Mouse (Mus musculus) kidney, adult 2 months (tissue): ENCODE data around the gene Stk39. TPM values are rescaled to one million over a fixed set of nuclear protein-coding genes. Genes with fewer than 3 reads are reported as not detected.
A peak's percentile ranks its signal among the peaks of the same experiment; 100 is the strongest.

Source experiments
- DNase-seq: peaks from one replicate; pipeline ENCODE4 v3.0.0; 2021
- H3K27ac ChIP-seq: fragments of 200-500 bp; 2 replicates; pipeline ENCODE4 v1.5.1; 2012; ENCODE audit warnings: low read depth, low read length, control low read depth, inconsistent platforms; ENCODE audit not compliant: insufficient read depth
- H3K27me3 ChIP-seq: fragments of 200-500 bp; replicated peaks from 2 replicates; pipeline ENCODE4 v1.6.1; 2012; ENCODE audit warnings: mild to moderate bottlenecking, moderate library complexity, low read length, inconsistent platforms; ENCODE audit not compliant: control insufficient read depth, insufficient read depth
- H3K36me3 ChIP-seq: fragments of 200-500 bp; 2 replicates; pipeline ENCODE4 v1.6.1; 2012; ENCODE audit warnings: mild to moderate bottlenecking, moderate library complexity, low read length, inconsistent platforms; ENCODE audit not compliant: control insufficient read depth, insufficient read depth
- H3K4me1 ChIP-seq: fragments of 200-500 bp; 2 replicates; pipeline ENCODE4 v1.6.1; 2011; ENCODE audit warnings: low read length; ENCODE audit not compliant: control insufficient read depth, insufficient read depth
- H3K4me3 ChIP-seq: fragments of 200-500 bp; 2 replicates; pipeline ENCODE4 v1.5.1; 2011; ENCODE audit warnings: mild to moderate bottlenecking, low read depth, low read length, control low read depth; ENCODE audit not compliant: insufficient read depth
- CTCF ChIP-seq: fragments of 200-500 bp; conservative IDR thresholded peaks from 2 replicates; pipeline ENCODE4 v1.5.1; 2011; ENCODE audit warnings: low read depth, mild to moderate bottlenecking, control low read depth, low read length, moderate library complexity, mixed read lengths; ENCODE audit not compliant: insufficient read depth, insufficient read length
- POLR2A ChIP-seq: fragments of 200-500 bp; IDR thresholded peaks from one replicate; pipeline ENCODE4 v1.6.1; 2011; ENCODE audit warnings: low read depth, low read length, control low read depth
- WGBS: fragments of 180-500 bp; shearing (Covaris S2); methylation state at CpG from one replicate; pipeline ENCODE4 v1.1.7; 2018; 5-methylcytosine and 5-hydroxymethylcytosine counted together
- polyA plus RNA-seq: library from polyadenylated mRNA; depleted of rRNA; stranded (reverse); fragments of >200 nt; gene quantifications from 2 replicates; pipeline ENCODE4 v1.2.3, GENCODE M21; 2012

The Stk39 gene
- polyA plus RNA-seq, 1 experiment: 14.6 TPM

- WGBS: 50% methylated on average over 18 of the region's 18 CpGs
- H3K27ac ChIP-seq: peak overlapping the region; percentile 57; the same call in 1 of the 2 replicates
- H3K36me3 ChIP-seq: no peaks in the 10 kb centered on the region
- no peak for DNase-seq
- H3K4me3 ChIP-seq: peak overlapping the region; percentile 18; the same call in 1 of the 2 replicates
- TF ChIP-seq CTCF: no peak
- no peak for TF ChIP-seq POLR2A
- peaks cover 6% of the 10 kb centered on the region for H3K4me1 ChIP-seq
- no peaks in the 10 kb centered on the region for H3K27me3 ChIP-seq
Observed at GRCm38 (mm10) chr2:68404274-68405162, 67.5 kb downstream of the Stk39 start.

GRCm38 (mm10) chr2:68393611-68394549, 78.2 kb downstream of the Stk39 start:
- WGBS: 87% methylated on average over 13 of the region's 13 CpGs
- TF ChIP-seq POLR2A (no peak), CTCF (no peak)
- DNase-seq: no peak
- H3K36me3 ChIP-seq: no peaks in the 10 kb centered on the region
- H3K27me3 ChIP-seq: no peaks in the 10 kb centered on the region
- no peak overlapping the region for H3K27ac ChIP-seq
- H3K4me1 ChIP-seq: no peaks in the 10 kb centered on the region
- H3K4me3 ChIP-seq: no peak overlapping the region

GRCm38 (mm10) chr2:68387824-68388582, 84.1 kb downstream of the Stk39 start:
- H3K36me3 ChIP-seq: no peaks in the 10 kb centered on the region
- WGBS: 38% methylated on average over 14 of the region's 14 CpGs
- H3K4me3 ChIP-seq: no peak overlapping the region
- no peaks in the 10 kb centered on the region for H3K27me3 ChIP-seq
- no peak for TF ChIP-seq CTCF
- no peak for TF ChIP-seq POLR2A
- H3K27ac ChIP-seq: peak overlapping the region; percentile 83
- DNase-seq: peak; percentile 80
- H3K4me1 ChIP-seq: peaks cover 10% of the 10 kb centered on the region; the same call in 1 of the 2 replicates

DNA sequence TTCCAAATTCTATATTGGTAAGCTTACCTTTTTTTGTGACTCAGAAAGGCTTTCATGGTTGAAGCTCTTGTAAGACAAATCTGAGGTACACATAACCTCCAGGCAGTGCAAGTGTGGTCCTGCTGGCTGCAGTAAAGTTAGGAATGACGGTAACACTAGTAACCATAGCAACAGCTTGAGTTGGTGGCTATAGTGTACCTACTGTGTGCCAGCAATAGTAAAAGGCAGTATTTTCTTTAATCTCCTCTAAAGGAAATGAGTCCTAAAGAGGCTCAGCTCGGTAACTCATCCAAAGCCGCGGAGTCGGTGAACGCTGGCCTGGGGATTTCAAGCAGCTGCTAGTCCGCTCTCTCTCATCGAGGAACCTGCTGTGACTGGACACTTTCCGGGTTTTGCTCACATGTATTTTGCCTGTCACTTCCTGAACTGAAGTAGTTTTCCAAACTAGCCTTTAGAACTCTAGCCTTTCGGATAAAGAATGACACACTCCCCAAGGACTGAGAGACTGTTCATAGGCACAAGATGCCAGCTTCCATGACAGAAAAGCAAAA, 85.7 kb downstream of the Stk39 start:
- WGBS: 67% methylated on average over 10 of the region's 10 CpGs
- TF ChIP-seq POLR2A: no peak
- no peak for TF ChIP-seq CTCF
- H3K27ac ChIP-seq: peak overlapping the region; percentile 83

GRCm38 (mm10) chr2:68385654-68386312, 86.3 kb downstream of the Stk39 start:
- no peak for DNase-seq
- TF ChIP-seq CTCF: no peak
- no peak for TF ChIP-seq POLR2A
- Histone ChIP-seq H3K36me3 (no peaks in the 10 kb centered on the region), H3K27me3 (no peaks in the 10 kb centered on the region), H3K27ac (peak overlapping the region; percentile 83; the same call in 1 of the 2 replicates), H3K4me3 (no peak overlapping the region), H3K4me1 (peaks cover 15% of the 10 kb centered on the region; the same call in 1 of the 2 replicates)
- WGBS: 83% methylated on average over 9 of the region's 9 CpGs

More for the DNA sequence above, 85.7 kb downstream of the Stk39 start:
- H3K27me3 ChIP-seq: no peaks in the 10 kb centered on the region
- no peak overlapping the region for H3K4me3 ChIP-seq
- H3K4me1 ChIP-seq: peaks cover 15% of the 10 kb centered on the region; the same call in 1 of the 2 replicates
- DNase-seq: no peak
- H3K36me3 ChIP-seq: no peaks in the 10 kb centered on the region

- 94% methylated on average over 4 of the region's 4 CpGs for WGBS
- no peak for DNase-seq
- TF ChIP-seq CTCF (no peak), POLR2A (no peak)
- H3K27ac ChIP-seq: no peak overlapping the region
- no peaks in the 10 kb centered on the region for H3K27me3 ChIP-seq
- H3K36me3 ChIP-seq: no peaks in the 10 kb centered on the region
- H3K4me3 ChIP-seq: no peak overlapping the region
- peaks cover 18% of the 10 kb centered on the region; the same call in 1 of the 2 replicates for H3K4me1 ChIP-seq
Observed at GRCm38 (mm10) chr2:68383964-68384363, 88.1 kb downstream of the Stk39 start.
